Mouse (Mus musculus): ENCODE data around the gene Prkn.

Prkn gene

GRCm38 (mm10) chr17:11644016-11644415 is 803.8 kb downstream of the Prkn start:
- DNase-seq (ENCODE audit: low spot score) = no peak

GRCm38 (mm10) chr17:11644873-11645464 is 804.8 kb downstream of the Prkn start:
- no peak for DNase-seq (ENCODE audit: low spot score)

GRCm38 (mm10) chr17:11656397-11656796 is 816.2 kb downstream of the Prkn start:
- DNase-seq (ENCODE audit: low spot score) = no peak

- no peak for DNase-seq (ENCODE audit: low spot score)
These were observed 816.7 kb downstream of the Prkn start for GRCm38 (mm10) chr17:11656878-11657277.

GRCm38 (mm10) chr17:11661898-11662297 is 821.7 kb downstream of the Prkn start:
- DNase-seq (ENCODE audit: low spot score) = no peak

- DNase-seq (ENCODE audit: low spot score) = no peak
These were observed 823.3 kb downstream of the Prkn start for GRCm38 (mm10) chr17:11663437-11663836.

GRCm38 (mm10) chr17:11664610-11665345 is 824.6 kb downstream of the Prkn start:
- DNase-seq (ENCODE audit: low spot score) = no peak

- no peak for DNase-seq (ENCODE audit: low spot score)
These were observed 839.5 kb downstream of the Prkn start for GRCm38 (mm10) chr17:11679716-11680115.

- DNase-seq (ENCODE audit: low spot score) = no peak
These were observed 840.3 kb downstream of the Prkn start for GRCm38 (mm10) chr17:11680456-11680855.

- no peak for DNase-seq (ENCODE audit: low spot score)
These were observed 841.7 kb downstream of the Prkn start for GRCm38 (mm10) chr17:11681825-11682372.

- DNase-seq (ENCODE audit: low spot score) = no peak
These were observed 864.8 kb downstream of the Prkn start for GRCm38 (mm10) chr17:11705005-11705404.

- no peak for DNase-seq (ENCODE audit: low spot score)
These were observed 865.6 kb downstream of the Prkn start for GRCm38 (mm10) chr17:11705761-11706160.

- DNase-seq (ENCODE audit: low spot score) = no peak
These were observed 871.9 kb downstream of the Prkn start for GRCm38 (mm10) chr17:11712066-11712465.

- DNase-seq (ENCODE audit: low spot score) = no peak
These were observed 879.6 kb downstream of the Prkn start for GRCm38 (mm10) chr17:11719801-11720200.

GRCm38 (mm10) chr17:11721906-11722305 is 881.7 kb downstream of the Prkn start:
- DNase-seq (ENCODE audit: low spot score) = no peak

- no peak for DNase-seq (ENCODE audit: low spot score)
These were observed 882.3 kb downstream of the Prkn start for GRCm38 (mm10) chr17:11722478-11722877.

GRCm38 (mm10) chr17:11724135-11724534 is 884.0 kb downstream of the Prkn start:
- DNase-seq (ENCODE audit: low spot score) = no peak

- no peak for DNase-seq (ENCODE audit: low spot score)
These were observed 886.9 kb downstream of the Prkn start for GRCm38 (mm10) chr17:11727101-11727500.

GRCm38 (mm10) chr17:11728294-11728693 is 888.1 kb downstream of the Prkn start:
- no peak for DNase-seq (ENCODE audit: low spot score)

GRCm38 (mm10) chr17:11730656-11731594 is 890.7 kb downstream of the Prkn start:
- no peak for DNase-seq (ENCODE audit: low spot score)

GRCm38 (mm10) chr17:11735158-11735877 is 895.1 kb downstream of the Prkn start:
- DNase-seq (ENCODE audit: low spot score) = no peak

- DNase-seq (ENCODE audit: low spot score) = no peak
These were observed 896.3 kb downstream of the Prkn start for GRCm38 (mm10) chr17:11736531-11736930.
